Mouse (Mus musculus): ENCODE data around the gene Gm21964.

DNA sequence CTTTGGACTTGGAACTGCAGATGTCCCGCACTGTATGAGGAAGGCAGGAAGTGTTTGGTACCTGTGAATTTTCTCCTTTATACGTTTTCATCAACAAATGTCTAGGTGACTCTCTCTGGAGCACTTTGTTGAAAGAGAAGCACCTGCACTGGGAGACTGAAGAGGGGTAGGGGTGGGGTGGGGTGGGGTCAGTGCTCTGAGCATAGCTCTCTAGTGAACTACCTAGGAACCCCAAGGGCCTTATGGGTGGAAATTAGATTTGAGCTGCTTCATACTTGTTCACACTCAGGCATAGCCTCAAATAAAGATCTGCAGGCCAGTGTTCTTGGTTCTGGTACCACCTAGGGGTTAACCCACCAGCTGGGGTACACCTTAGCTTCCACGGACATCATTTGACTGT, 1.6 kb downstream of the Gm21964 start, which contains the start of gene Gm17720:
- TF ChIP-seq CTCF (IDR thresholded peaks at IDR 0.05; ENCODE audit: control insufficient read depth, insufficient read depth, insufficient replicate concordance, low read depth, low read length) (no peak), POLR2A (IDR thresholded peaks at IDR 0.05; ENCODE audit: control insufficient read depth, low read depth, low read length) (no peak)
